Mouse (Mus musculus): Measurements from ENCODE around the gene 4930432M17Rik. TPM values are rescaled to one million over a fixed set of nuclear protein-coding genes. Genes with fewer than 3 reads are reported as not detected.
A peak's percentile ranks its signal among the peaks of the same experiment; 100 is the strongest.

The 4930432M17Rik gene
- polyA plus RNA-seq, 1 experiment: not detected

- no peak for TF ChIP-seq CTCF (IDR thresholded peaks at IDR 0.05; ENCODE audit: borderline replicate concordance, insufficient read depth, low read length)
- TF ChIP-seq POLR2A (IDR thresholded peaks at IDR 0.05; ENCODE audit: low read depth, low read length): no peak
- Histone ChIP-seq H3K4me1 (ENCODE audit: control insufficient read depth, insufficient read depth, low read length) (peaks cover 12% of the 10 kb centered on the region; the same call in 1 of the 2 replicates), H3K27ac (ENCODE audit: insufficient read depth, low read length) (no peak overlapping the region), H3K4me3 (ENCODE audit: insufficient read depth, low read length) (no peak overlapping the region)
Measured at GRCm38 (mm10) chr3:121685985-121686384, 15.4 kb downstream of the 4930432M17Rik start.

- Histone ChIP-seq H3K4me1 (ENCODE audit: control insufficient read depth, insufficient read depth, low read length) (peaks cover 12% of the 10 kb centered on the region; the same call in 1 of the 2 replicates), H3K27ac (ENCODE audit: insufficient read depth, low read length) (no peak overlapping the region), H3K4me3 (ENCODE audit: insufficient read depth, low read length) (no peak overlapping the region)
- TF ChIP-seq POLR2A (IDR thresholded peaks at IDR 0.05; ENCODE audit: low read depth, low read length): no peak
- no peak for TF ChIP-seq CTCF (IDR thresholded peaks at IDR 0.05; ENCODE audit: borderline replicate concordance, insufficient read depth, low read length)
Measured at GRCm38 (mm10) chr3:121686408-121686911, 15.9 kb downstream of the 4930432M17Rik start.

GRCm38 (mm10) chr3:121687741-121688140, 17.2 kb downstream of the 4930432M17Rik start:
- Histone ChIP-seq H3K4me1 (ENCODE audit: control insufficient read depth, insufficient read depth, low read length) (peaks cover 12% of the 10 kb centered on the region; the same call in 1 of the 2 replicates), H3K4me3 (ENCODE audit: insufficient read depth, low read length) (no peak overlapping the region), H3K27ac (ENCODE audit: insufficient read depth, low read length) (no peak overlapping the region)
- no peak for TF ChIP-seq CTCF (IDR thresholded peaks at IDR 0.05; ENCODE audit: borderline replicate concordance, insufficient read depth, low read length)
- TF ChIP-seq POLR2A (IDR thresholded peaks at IDR 0.05; ENCODE audit: low read depth, low read length): no peak

GRCm38 (mm10) chr3:121689029-121689428, 18.5 kb downstream of the 4930432M17Rik start:
- H3K4me3 ChIP-seq (ENCODE audit: insufficient read depth, low read length): no peak overlapping the region
- H3K4me1 ChIP-seq (ENCODE audit: control insufficient read depth, insufficient read depth, low read length): peaks cover 9% of the 10 kb centered on the region; the same call in 1 of the 2 replicates
- no peak overlapping the region for H3K27ac ChIP-seq (ENCODE audit: insufficient read depth, low read length)
- TF ChIP-seq POLR2A (IDR thresholded peaks at IDR 0.05; ENCODE audit: low read depth, low read length) (no peak), CTCF (IDR thresholded peaks at IDR 0.05; ENCODE audit: borderline replicate concordance, insufficient read depth, low read length) (no peak)

GRCm38 (mm10) chr3:121689697-121690096, 19.1 kb downstream of the 4930432M17Rik start:
- H3K4me3 ChIP-seq (ENCODE audit: insufficient read depth, low read length): no peak overlapping the region
- peaks cover 9% of the 10 kb centered on the region; the same call in 1 of the 2 replicates for H3K4me1 ChIP-seq (ENCODE audit: control insufficient read depth, insufficient read depth, low read length)
- TF ChIP-seq CTCF (IDR thresholded peaks at IDR 0.05; ENCODE audit: borderline replicate concordance, insufficient read depth, low read length) (no peak), POLR2A (IDR thresholded peaks at IDR 0.05; ENCODE audit: low read depth, low read length) (no peak)
- H3K27ac ChIP-seq (ENCODE audit: insufficient read depth, low read length): no peak overlapping the region

GRCm38 (mm10) chr3:121693001-121693730, 22.6 kb downstream of the 4930432M17Rik start:
- Histone ChIP-seq H3K4me3 (ENCODE audit: insufficient read depth, low read length) (no peak overlapping the region), H3K27ac (ENCODE audit: insufficient read depth, low read length) (no peak overlapping the region), H3K4me1 (ENCODE audit: control insufficient read depth, insufficient read depth, low read length) (0 out of 2 replicates have a peak, but pooled peaks cover 4% of the 10 kb centered on the region)
- no peak for TF ChIP-seq CTCF (IDR thresholded peaks at IDR 0.05; ENCODE audit: borderline replicate concordance, insufficient read depth, low read length)
- no peak for TF ChIP-seq POLR2A (IDR thresholded peaks at IDR 0.05; ENCODE audit: low read depth, low read length)

- H3K4me3 ChIP-seq (ENCODE audit: insufficient read depth, low read length): no peak overlapping the region
- 0 out of 2 replicates have a peak, but pooled peaks cover 4% of the 10 kb centered on the region for H3K4me1 ChIP-seq (ENCODE audit: control insufficient read depth, insufficient read depth, low read length)
- no peak for TF ChIP-seq POLR2A (IDR thresholded peaks at IDR 0.05; ENCODE audit: low read depth, low read length)
- no peak for TF ChIP-seq CTCF (IDR thresholded peaks at IDR 0.05; ENCODE audit: borderline replicate concordance, insufficient read depth, low read length)
- no peak overlapping the region for H3K27ac ChIP-seq (ENCODE audit: insufficient read depth, low read length)
Measured at GRCm38 (mm10) chr3:121693746-121694145, 23.2 kb downstream of the 4930432M17Rik start.

- TF ChIP-seq POLR2A (IDR thresholded peaks at IDR 0.05; ENCODE audit: low read depth, low read length): no peak
- no peak for TF ChIP-seq CTCF (IDR thresholded peaks at IDR 0.05; ENCODE audit: borderline replicate concordance, insufficient read depth, low read length)
- H3K4me1 ChIP-seq (ENCODE audit: control insufficient read depth, insufficient read depth, low read length): peaks cover 11% of the 10 kb centered on the region
- 0 out of 2 replicates have a peak overlapping the region, but pooled peaks have one; percentile 1 for H3K27ac ChIP-seq (ENCODE audit: insufficient read depth, low read length)
- no peak overlapping the region for H3K4me3 ChIP-seq (ENCODE audit: insufficient read depth, low read length)
Measured at GRCm38 (mm10) chr3:121697169-121697568, 26.6 kb downstream of the 4930432M17Rik start.

GRCm38 (mm10) chr3:121699401-121699800, 28.8 kb downstream of the 4930432M17Rik start:
- peaks cover 14% of the 10 kb centered on the region for H3K4me1 ChIP-seq (ENCODE audit: control insufficient read depth, insufficient read depth, low read length)
- no peak overlapping the region; the same call in 1 of the 2 replicates for H3K27ac ChIP-seq (ENCODE audit: insufficient read depth, low read length)
- TF ChIP-seq POLR2A (IDR thresholded peaks at IDR 0.05; ENCODE audit: low read depth, low read length) (no peak), CTCF (IDR thresholded peaks at IDR 0.05; ENCODE audit: borderline replicate concordance, insufficient read depth, low read length) (no peak)
- H3K4me3 ChIP-seq (ENCODE audit: insufficient read depth, low read length): no peak overlapping the region

GRCm38 (mm10) chr3:121699849-121700248, 29.3 kb downstream of the 4930432M17Rik start:
- Histone ChIP-seq H3K4me3 (ENCODE audit: insufficient read depth, low read length) (no peak overlapping the region), H3K4me1 (ENCODE audit: control insufficient read depth, insufficient read depth, low read length) (peaks cover 14% of the 10 kb centered on the region), H3K27ac (ENCODE audit: insufficient read depth, low read length) (peak overlapping the region; percentile 9; the same call in 1 of the 2 replicates)
- TF ChIP-seq POLR2A (IDR thresholded peaks at IDR 0.05; ENCODE audit: low read depth, low read length): no peak
- TF ChIP-seq CTCF (IDR thresholded peaks at IDR 0.05; ENCODE audit: borderline replicate concordance, insufficient read depth, low read length): no peak
